Mouse (Mus musculus) hindbrain, embryonic 12.5 days (tissue): ENCODE data around the gene Gm44511. TPM values are rescaled to one million over a fixed set of nuclear protein-coding genes. Genes with fewer than 3 reads are reported as not detected.
"Not testable (repeated sequence)": the region's sequence is repeated elsewhere in the genome, so short reads cannot be mapped to it uniquely, and the experiment has no call there.

Experiments
- ATAC-seq: fragments of 200-750 bp; cut with Nextera tagmentation; 2 replicates; pipeline ENCODE4 v1.8.0; 2017; ENCODE audit warnings: moderate TSS enrichment; ENCODE audit not compliant: low FRiP score
- H3K27ac ChIP-seq: fragments of 300-500 bp; sonication (generic); 2 replicates; pipeline ENCODE4 v1.5.1; 2016; ENCODE audit warnings: mild to moderate bottlenecking
- H3K27me3 ChIP-seq: fragments of 300-500 bp; sonication (generic); 2 replicates; pipeline ENCODE4 v1.6.1; 2016; ENCODE audit warnings: mild to moderate bottlenecking
- H3K36me3 ChIP-seq: fragments of 300-500 bp; sonication (generic); 2 replicates; pipeline ENCODE4 v1.6.1; 2016; ENCODE audit warnings: mild to moderate bottlenecking
- H3K4me1 ChIP-seq: fragments of 300-500 bp; sonication (generic); 2 replicates; pipeline ENCODE4 v1.6.1; 2016
- H3K4me2 ChIP-seq: fragments of 300-500 bp; sonication (generic); replicated peaks from 2 replicates; pipeline ENCODE4 v1.6.1; 2016; ENCODE audit warnings: mild to moderate bottlenecking
- H3K4me3 ChIP-seq: fragments of 300-500 bp; sonication (generic); 2 replicates; pipeline ENCODE4 v1.5.1; 2016; ENCODE audit warnings: mild to moderate bottlenecking
- H3K9ac ChIP-seq: fragments of 300-500 bp; sonication (generic); 2 replicates; pipeline ENCODE4 v1.6.1; 2016; ENCODE audit warnings: mild to moderate bottlenecking, moderate library complexity
- H3K9me3 ChIP-seq: fragments of 300-500 bp; sonication (generic); replicated peaks from 2 replicates; pipeline ENCODE4 v1.6.1; 2016; ENCODE audit warnings: mild to moderate bottlenecking
- WGBS: fragments of 180-500 bp; shearing (Covaris S2); methylation state at CpG from one replicate; pipeline ENCODE4 v1.1.7; 2016; 5-methylcytosine and 5-hydroxymethylcytosine counted together
- polyA plus RNA-seq: library from polyadenylated mRNA; unstranded; fragments of >200 nt; fragmentation: Nextera tagmentation; extraction: Ambion mirVana; gene quantifications from 2 replicates; pipeline ENCODE4 v1.2.1, GENCODE M21; 2016

Gm44511 gene
- polyA plus RNA-seq, 1 experiment from 2014 or later = not detected

GRCm38 (mm10) chr6:128847401-128847800 lies 21.3 kb upstream of the Gm44511 start:
- Histone ChIP-seq H3K27ac (no peak overlapping the region), H3K9ac (no peak overlapping the region), H3K36me3 (no peaks in the 10 kb centered on the region), H3K4me2 (no peak overlapping the region), H3K4me3 (no peak overlapping the region), H3K9me3 (no peaks in the 10 kb centered on the region), H3K27me3 (no peaks in the 10 kb centered on the region), H3K4me1 (peaks cover 3% of the 10 kb centered on the region)
- no peak for ATAC-seq
- WGBS = 95% methylated on average over 4 of the region's 4 CpGs

GRCm38 (mm10) chr6:128845998-128846542 lies 20.0 kb upstream of the Gm44511 start:
- 48% methylated on average over 9 of the region's 9 CpGs for WGBS
- Histone ChIP-seq H3K9ac (no peak overlapping the region), H3K36me3 (no peaks in the 10 kb centered on the region), H3K4me1 (peaks cover 10% of the 10 kb centered on the region), H3K9me3 (no peaks in the 10 kb centered on the region), H3K4me2 (no peak overlapping the region), H3K27ac (no peak overlapping the region), H3K27me3 (no peaks in the 10 kb centered on the region), H3K4me3 (no peak overlapping the region)
- ATAC-seq = no peak

- H3K4me3 ChIP-seq = no peak overlapping the region
- 28% methylated on average over 7 of the region's 7 CpGs for WGBS
- no peaks in the 10 kb centered on the region for H3K27me3 ChIP-seq
- no peak overlapping the region for H3K9ac ChIP-seq
- H3K36me3 ChIP-seq = no peaks in the 10 kb centered on the region
- H3K4me2 ChIP-seq = 0 out of 2 replicates have a peak overlapping the region, but pooled peaks have one; percentile 6
- peaks cover 10% of the 10 kb centered on the region for H3K4me1 ChIP-seq
- peak; percentile 1; the same call in 1 of the 2 replicates for ATAC-seq
- H3K27ac ChIP-seq = peak overlapping the region; percentile 13; the same call in 1 of the 2 replicates
- no peaks in the 10 kb centered on the region for H3K9me3 ChIP-seq
These were observed 19.3 kb upstream of the Gm44511 start for GRCm38 (mm10) chr6:128845319-128845979.

GRCm38 (mm10) chr6:128844586-128845080 lies 18.5 kb upstream of the Gm44511 start:
- H3K27ac ChIP-seq = no peak overlapping the region
- H3K36me3 ChIP-seq = no peaks in the 10 kb centered on the region
- ATAC-seq = no peak
- no peak overlapping the region for H3K9ac ChIP-seq
- H3K27me3 ChIP-seq = no peaks in the 10 kb centered on the region
- no peak overlapping the region for H3K4me2 ChIP-seq
- H3K4me3 ChIP-seq = no peak overlapping the region
- H3K4me1 ChIP-seq = peaks cover 14% of the 10 kb centered on the region
- H3K9me3 ChIP-seq = no peaks in the 10 kb centered on the region
- 77% methylated on average over 5 of the region's 5 CpGs for WGBS

DNA sequence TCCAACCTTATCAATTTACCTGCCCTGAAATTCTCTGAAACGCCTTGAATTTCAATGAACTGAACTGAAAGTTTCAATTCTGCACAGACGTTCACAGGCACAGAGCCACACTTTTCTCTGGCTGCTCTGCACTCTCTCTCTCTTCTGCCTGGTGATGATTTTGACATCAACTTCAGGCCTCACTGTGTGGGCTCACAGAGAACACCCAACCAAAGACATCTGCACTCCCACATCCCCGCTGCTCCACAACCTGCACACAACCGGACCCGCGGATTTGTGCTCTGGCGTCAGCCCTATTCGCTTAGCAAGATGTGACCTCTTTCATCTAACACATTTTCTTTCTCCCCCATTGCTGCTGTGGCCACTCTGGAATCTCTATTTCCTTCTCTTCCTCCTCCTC lies 18.0 kb upstream of the Gm44511 start:
- H3K4me3 ChIP-seq = peak overlapping the region; percentile 82

DNA sequence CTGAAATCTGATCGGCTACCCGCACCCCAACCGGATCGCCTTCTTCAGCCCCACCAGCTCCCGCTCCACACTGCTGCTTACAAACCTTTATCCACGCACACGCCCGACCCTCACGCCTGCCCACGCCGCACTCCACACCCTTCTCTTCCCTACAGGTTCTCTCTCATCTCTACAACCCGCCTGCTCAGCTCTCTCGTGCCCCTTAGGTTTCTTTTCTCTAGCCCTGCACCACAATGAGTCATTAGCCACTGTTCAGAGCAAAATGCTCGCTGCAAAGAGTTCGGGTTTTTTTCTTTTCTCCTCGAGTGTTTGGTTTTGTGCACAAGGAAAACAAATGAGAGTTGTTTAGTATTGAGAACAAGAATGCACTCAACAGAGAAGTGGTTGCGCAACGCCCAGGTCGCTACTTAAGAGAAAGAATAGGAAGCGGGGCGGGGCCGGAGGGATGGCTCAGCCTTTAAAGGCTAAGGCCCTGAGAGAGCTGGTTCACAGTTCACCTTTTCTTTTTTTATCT lies 17.4 kb upstream of the Gm44511 start:
- H3K9ac ChIP-seq = peak overlapping the region; percentile 73
- peak overlapping the region; percentile 82 for H3K4me3 ChIP-seq
- under 1% methylated on average over 22 of the region's 22 CpGs for WGBS
- H3K4me2 ChIP-seq = peak overlapping the region; percentile 67
- no peaks in the 10 kb centered on the region for H3K36me3 ChIP-seq
- peaks cover 15% of the 10 kb centered on the region for H3K4me1 ChIP-seq
- H3K9me3 ChIP-seq = no peaks in the 10 kb centered on the region
- H3K27ac ChIP-seq = peak overlapping the region; percentile 89
- ATAC-seq = peak; percentile 53
- no peaks in the 10 kb centered on the region for H3K27me3 ChIP-seq

More for the DNA sequence above, 18.0 kb upstream of the Gm44511 start:
- H3K27me3 ChIP-seq = no peaks in the 10 kb centered on the region
- no peak for ATAC-seq
- peaks cover 15% of the 10 kb centered on the region for H3K4me1 ChIP-seq
- WGBS = 31% methylated on average over 8 of the region's 8 CpGs
- H3K9ac ChIP-seq = no peak overlapping the region
- no peaks in the 10 kb centered on the region for H3K9me3 ChIP-seq
- H3K27ac ChIP-seq = no peak overlapping the region
- peak overlapping the region; percentile 67 for H3K4me2 ChIP-seq
- H3K36me3 ChIP-seq = no peaks in the 10 kb centered on the region

GRCm38 (mm10) chr6:128842945-128843478 lies 16.9 kb upstream of the Gm44511 start:
- Histone ChIP-seq H3K9me3 (no peaks in the 10 kb centered on the region), H3K4me1 (peaks cover 15% of the 10 kb centered on the region), H3K4me2 (peak overlapping the region; percentile 67), H3K36me3 (no peaks in the 10 kb centered on the region), H3K27me3 (no peaks in the 10 kb centered on the region), H3K9ac (peak overlapping the region; percentile 81), H3K4me3 (peak overlapping the region; percentile 82), H3K27ac (peak overlapping the region; percentile 89)
- peak; percentile 76 for ATAC-seq
- under 1% methylated on average over 44 of the region's 44 CpGs for WGBS

DNA sequence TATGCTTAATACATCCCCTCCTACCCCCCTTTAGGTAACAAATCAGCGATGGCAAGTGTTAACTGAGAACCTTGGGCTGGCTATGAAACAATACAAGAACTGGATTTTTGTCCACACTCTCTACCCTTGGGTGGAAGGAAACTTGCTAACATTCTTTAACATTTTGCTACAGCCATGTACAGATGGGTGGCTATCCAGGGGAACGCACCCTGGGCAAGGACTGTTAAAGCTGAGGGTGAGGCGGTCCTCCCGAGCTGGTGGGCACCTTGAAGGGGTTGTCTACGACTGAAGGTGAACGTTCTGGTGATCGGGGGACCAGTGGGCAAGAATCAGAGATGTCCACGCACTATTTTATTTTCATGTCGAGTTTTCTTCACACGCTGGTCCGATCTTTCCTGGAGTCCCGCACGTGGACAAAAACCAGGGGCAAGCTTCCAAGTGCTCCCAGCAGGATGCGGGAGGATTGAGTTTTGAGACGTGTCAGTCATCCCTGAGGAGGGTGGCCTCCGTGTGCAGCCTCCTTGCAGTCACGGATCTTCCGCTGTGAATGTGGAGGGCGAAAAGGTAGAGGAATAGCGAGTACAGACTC lies 16.3 kb upstream of the Gm44511 start:
- Histone ChIP-seq H3K4me1 (peaks cover 17% of the 10 kb centered on the region), H3K27ac (peak overlapping the region; percentile 86), H3K4me2 (peak overlapping the region; percentile 67), H3K9ac (peak overlapping the region; percentile 81), H3K9me3 (no peaks in the 10 kb centered on the region), H3K4me3 (peak overlapping the region; percentile 82), H3K36me3 (no peaks in the 10 kb centered on the region), H3K27me3 (no peaks in the 10 kb centered on the region)
- no peak for ATAC-seq
- WGBS = 2% methylated on average over 20 of the region's 20 CpGs

DNA sequence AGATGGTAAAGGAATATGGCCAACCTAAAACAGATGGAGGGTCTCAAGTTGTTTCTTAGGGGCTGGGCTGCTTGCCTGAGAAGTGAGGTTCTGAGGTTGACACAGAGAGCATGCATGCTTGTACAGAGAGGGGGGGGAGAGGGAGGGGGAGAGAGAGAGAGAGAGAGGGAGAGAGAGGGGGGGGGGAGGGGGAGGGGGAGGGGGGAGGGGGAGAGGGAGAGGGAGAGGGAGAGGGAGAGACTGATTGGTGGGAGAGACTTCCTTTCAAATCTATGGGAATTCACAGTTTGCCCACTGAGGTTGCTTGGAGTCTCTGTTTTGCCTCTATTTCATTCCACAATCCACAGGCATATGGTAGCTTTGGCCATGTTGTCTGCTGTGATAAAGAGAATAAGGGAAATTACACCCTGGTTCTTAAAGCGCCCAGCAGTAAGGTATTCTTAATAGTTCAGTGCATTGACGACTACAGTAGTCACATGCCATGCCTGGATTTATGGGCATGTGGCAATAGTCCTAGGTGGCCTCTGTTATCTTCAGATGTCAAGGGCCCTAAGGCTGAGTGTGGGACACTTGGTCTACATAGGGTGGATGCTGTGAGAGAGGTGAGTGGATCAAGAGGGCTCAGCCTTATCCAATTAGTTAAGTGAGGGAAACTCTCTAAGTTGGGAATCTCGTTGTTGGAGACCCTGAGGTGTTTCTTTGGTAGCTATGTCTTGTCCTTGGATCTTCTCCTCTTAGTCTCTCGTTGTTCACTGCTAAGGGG lies 15.4 kb upstream of the Gm44511 start:
- 52% methylated on average over 4 of the region's 4 CpGs for WGBS
- no peak for ATAC-seq
- Histone ChIP-seq H3K27me3 (no peaks in the 10 kb centered on the region), H3K9ac (no peak overlapping the region), H3K4me2 (peak overlapping the region; percentile 67), H3K4me1 (peaks cover 23% of the 10 kb centered on the region), H3K27ac (no peak overlapping the region), H3K4me3 (peak overlapping the region; percentile 82), H3K9me3 (no peaks in the 10 kb centered on the region), H3K36me3 (no peaks in the 10 kb centered on the region)

DNA sequence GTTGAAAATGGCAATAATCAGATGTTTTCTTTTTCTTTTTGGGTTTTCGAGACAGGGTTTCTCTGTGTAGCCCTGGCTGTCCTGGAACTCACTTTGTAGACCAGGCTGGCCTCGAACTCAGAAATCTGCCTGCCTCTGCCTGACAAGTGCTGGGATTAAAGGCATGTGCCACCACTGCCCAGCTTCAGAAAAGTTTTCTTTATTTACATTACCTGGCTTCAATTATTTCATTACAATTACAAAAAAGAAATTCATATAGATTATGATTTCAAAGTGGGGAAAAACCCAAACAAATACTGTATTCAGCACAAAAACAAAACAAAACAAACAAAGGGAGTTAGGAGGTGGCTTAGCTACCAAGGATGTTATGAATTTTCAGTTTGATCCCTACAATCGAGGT lies 14.6 kb upstream of the Gm44511 start:
- not testable (repeated sequence) for H3K9me3 ChIP-seq, ATAC-seq, H3K9ac ChIP-seq, H3K27ac ChIP-seq, H3K4me3 ChIP-seq, H3K4me2 ChIP-seq, H3K27me3 ChIP-seq, H3K36me3 ChIP-seq
- peaks cover 23% of the 10 kb centered on the region for H3K4me1 ChIP-seq
- WGBS = 90% methylated on average over 3 of the region's 3 CpGs

- WGBS = 57% methylated on average over 7 of the region's 7 CpGs
- peak overlapping the region; percentile 72 for H3K4me3 ChIP-seq
- no peak for ATAC-seq
- peak overlapping the region; percentile 58; the same call in 1 of the 2 replicates for H3K27ac ChIP-seq
- H3K4me2 ChIP-seq = peak overlapping the region; percentile 55
- no peak overlapping the region for H3K9ac ChIP-seq
- H3K4me1 ChIP-seq = peaks cover 23% of the 10 kb centered on the region
- no peaks in the 10 kb centered on the region for H3K36me3 ChIP-seq
- no peaks in the 10 kb centered on the region for H3K27me3 ChIP-seq
- H3K9me3 ChIP-seq = no peaks in the 10 kb centered on the region
These were observed 13.8 kb upstream of the Gm44511 start for GRCm38 (mm10) chr6:128839921-128840320.
